Mouse (Mus musculus): Measurements from ENCODE around the gene 1700006A11Rik. TPM values are rescaled to one million over a fixed set of nuclear protein-coding genes. Genes with fewer than 3 reads are reported as not detected.

1700006A11Rik gene
- polyA plus RNA-seq (2012; fragmentation: generic; extraction: Trizol): not detected

DNA sequence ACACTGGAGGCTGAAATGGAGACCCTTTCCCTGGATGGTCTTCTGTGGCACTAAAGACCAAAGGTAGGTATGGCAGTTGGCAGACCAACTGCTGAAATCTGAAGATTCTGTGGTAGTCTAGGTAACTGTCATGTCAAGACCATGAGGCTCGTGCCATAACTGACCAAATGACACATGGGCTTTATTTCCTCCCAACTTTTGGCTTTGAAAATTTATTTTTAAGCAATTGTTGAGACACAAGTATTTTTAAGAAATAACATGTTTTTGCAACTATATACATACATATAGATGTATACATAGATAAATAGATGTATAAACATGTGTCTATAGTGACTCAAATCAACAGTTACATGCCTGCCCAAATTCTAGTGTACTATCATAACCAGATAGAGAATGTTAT, at the start of gene 1700006A11Rik:
1700006A11Rik (minus strand) TSS at position 101 of the 400 bp plus-strand sequence.

Other genes starting within 250 kb of the 1700006A11Rik start
- gene Tram1l1, start 105.2 kb downstream of the 1700006A11Rik start, polyA plus RNA-seq (2012; fragmentation: generic; extraction: Trizol): under 1 TPM; 0.01 to 0.02 TPM
- not detected for gene 1700003H04Rik, start 155.1 kb upstream of the 1700006A11Rik start, polyA plus RNA-seq (2012; fragmentation: generic; extraction: Trizol)